Mouse (Mus musculus) lung, postnatal 10 days (tissue): ENCODE results near the gene Pth1r.
A peak's percentile ranks its signal among the peaks of the same experiment; 100 is the strongest.
"Not testable (repeated sequence)": the region's sequence is repeated elsewhere in the genome, so short reads cannot be mapped to it uniquely, and the experiment has no call there.

Source experiments
- DNase-seq: peaks from one replicate; pipeline ENCODE4 v3.0.0; 2021

Gene Pth1r

GRCm38 (mm10) chr9:110712545-110712944 is 34.4 kb downstream of the Pth1r start:
- no peak for DNase-seq

- DNase-seq, result no peak
These were observed 34.9 kb downstream of the Pth1r start for GRCm38 (mm10) chr9:110711996-110712395.

- DNase-seq, result no peak
These were observed 35.4 kb downstream of the Pth1r start for GRCm38 (mm10) chr9:110711532-110711931.

- peak; percentile 92 for DNase-seq
These were observed 37.2 kb downstream of the Pth1r start for GRCm38 (mm10) chr9:110709640-110710258.

- DNase-seq, result no peak
These were observed 40.2 kb downstream of the Pth1r start for GRCm38 (mm10) chr9:110706784-110707183.

GRCm38 (mm10) chr9:110703951-110704350 is 43.0 kb downstream of the Pth1r start:
- DNase-seq, result no peak

- DNase-seq, result no peak
These were observed 44.1 kb downstream of the Pth1r start for GRCm38 (mm10) chr9:110702848-110703247.

GRCm38 (mm10) chr9:110701114-110702032 is 45.6 kb downstream of the Pth1r start:
- no peak for DNase-seq

- DNase-seq, result no peak
These were observed 47.4 kb downstream of the Pth1r start for GRCm38 (mm10) chr9:110699574-110699973.

- peak; percentile 51 for DNase-seq
These were observed 49.5 kb downstream of the Pth1r start for GRCm38 (mm10) chr9:110697465-110697864.

GRCm38 (mm10) chr9:110696427-110696826 is 50.5 kb downstream of the Pth1r start:
- no peak for DNase-seq

GRCm38 (mm10) chr9:110695165-110695755 is 51.7 kb downstream of the Pth1r start:
- DNase-seq, result no peak

GRCm38 (mm10) chr9:110689261-110689779 is 57.6 kb downstream of the Pth1r start:
- peak; percentile 55 for DNase-seq

- DNase-seq, result no peak
These were observed 59.1 kb downstream of the Pth1r start for GRCm38 (mm10) chr9:110687846-110688245.

- no peak for DNase-seq
These were observed 59.9 kb downstream of the Pth1r start for GRCm38 (mm10) chr9:110687061-110687460.

- no peak for DNase-seq
These were observed 60.5 kb downstream of the Pth1r start for GRCm38 (mm10) chr9:110686472-110686871.

- DNase-seq, result peak; percentile 48
These were observed 61.4 kb downstream of the Pth1r start for GRCm38 (mm10) chr9:110685591-110685990.

GRCm38 (mm10) chr9:110685187-110685586 is 61.8 kb downstream of the Pth1r start:
- no peak for DNase-seq

GRCm38 (mm10) chr9:110684100-110684831 is 62.7 kb downstream of the Pth1r start:
- peak; percentile 88 for DNase-seq

- peak; percentile 50 for DNase-seq
These were observed 63.3 kb downstream of the Pth1r start for GRCm38 (mm10) chr9:110683574-110684099.

- not testable (repeated sequence) for DNase-seq
These were observed 64.2 kb downstream of the Pth1r start for GRCm38 (mm10) chr9:110682697-110683096.

- DNase-seq, result peak; percentile 35
These were observed 64.7 kb downstream of the Pth1r start for GRCm38 (mm10) chr9:110682255-110682654.
